Mouse (Mus musculus): ENCODE results near the gene Gpatch2. TPM values are rescaled to one million over a fixed set of nuclear protein-coding genes. Genes with fewer than 3 reads are reported as not detected.

Gene Gpatch2
- total RNA-seq, 2 experiments from 2014 or later: 22.9 to 26.3 TPM

DNA sequence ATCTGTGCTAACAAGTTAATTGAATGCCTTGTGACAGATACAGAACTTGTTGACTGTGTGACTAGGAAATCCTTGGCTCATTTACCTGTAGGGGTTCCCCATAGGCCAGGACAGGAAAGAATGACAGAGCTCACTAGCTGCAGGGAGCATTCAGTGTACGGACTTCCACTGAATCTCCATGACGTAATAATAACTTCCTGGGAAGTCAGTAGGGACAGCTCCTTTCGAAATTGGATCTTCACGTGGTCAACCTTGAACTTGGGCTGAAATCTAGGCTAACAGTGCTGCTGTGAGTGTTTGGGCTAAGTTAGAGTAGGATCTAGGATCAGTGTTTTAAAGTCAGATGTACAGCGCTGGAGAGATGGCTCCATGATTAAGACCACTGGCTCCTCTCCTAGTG lies 29.4 kb downstream of the Gpatch2 start:
- no peak for DNase-seq

GRCm38 (mm10) chr1:187250741-187251262 lies 35.5 kb downstream of the Gpatch2 start:
- DNase-seq: no peak

DNA sequence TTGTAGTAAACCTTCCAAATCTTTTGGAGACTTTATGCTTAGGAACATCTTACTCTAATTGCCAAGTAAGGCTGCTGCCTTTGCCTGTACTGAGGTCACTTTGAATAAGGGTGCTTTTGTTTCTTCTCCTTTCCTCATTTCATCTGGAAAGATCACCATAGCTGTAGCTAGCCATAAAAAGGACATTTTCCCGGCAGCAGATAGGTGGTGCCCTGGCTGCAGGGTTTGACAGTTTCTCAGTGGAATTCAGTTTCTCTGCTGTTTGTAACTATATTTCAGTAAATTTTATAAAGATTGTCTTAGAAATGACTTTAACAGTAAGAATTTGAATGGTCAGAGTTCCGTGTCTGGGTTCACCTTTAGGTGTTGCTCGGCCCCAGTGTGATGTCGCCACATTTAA lies 43.4 kb downstream of the Gpatch2 start:
- no peak for DNase-seq

GRCm38 (mm10) chr1:187267601-187268000 lies 52.3 kb downstream of the Gpatch2 start:
- no peak for DNase-seq

DNA sequence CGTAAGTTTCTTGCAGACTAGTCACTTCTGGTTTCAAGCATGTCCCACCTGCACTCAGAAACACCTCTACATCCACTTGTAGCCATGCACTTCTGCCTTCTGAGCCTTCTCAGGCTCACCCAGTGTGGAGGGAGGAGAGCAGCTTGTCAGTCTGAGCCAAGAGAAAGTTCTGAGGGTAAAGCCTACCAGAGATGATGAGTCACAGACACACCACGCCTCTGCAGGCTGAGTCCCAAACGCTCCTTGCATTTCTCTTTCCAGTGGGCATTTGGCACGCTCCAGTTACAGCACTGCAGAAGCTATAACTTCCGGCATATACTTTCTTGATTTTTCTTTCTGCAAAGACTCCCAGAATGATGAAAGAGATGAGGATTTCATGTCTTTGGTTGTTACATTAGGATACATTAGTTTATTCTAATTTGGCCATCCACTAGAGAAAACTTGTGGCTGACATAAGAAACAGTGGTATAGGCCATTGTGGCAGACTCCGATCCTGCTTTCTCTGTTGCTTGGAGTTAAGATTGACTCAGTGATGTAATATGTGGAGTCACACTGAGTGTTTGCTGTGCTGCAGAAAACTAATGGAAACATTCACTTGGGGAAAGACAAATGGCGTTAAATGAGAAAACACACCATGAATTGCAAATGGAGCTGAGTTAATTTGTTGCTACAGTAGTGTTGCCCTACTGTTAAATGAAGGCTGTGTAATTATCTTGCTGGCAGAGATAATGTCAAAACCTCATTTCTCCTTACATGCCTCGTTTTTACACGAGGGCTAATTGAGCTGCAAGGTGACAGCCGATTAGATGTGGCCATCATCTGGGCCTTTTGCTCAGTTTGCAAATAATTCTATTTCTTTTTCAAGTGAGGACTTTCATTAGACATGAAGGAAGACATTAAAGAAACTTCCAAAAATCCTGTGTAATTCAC lies 55.3 kb downstream of the Gpatch2 start:
- peak; percentile 44 to 63 for DNase-seq

GRCm38 (mm10) chr1:187277324-187277723 lies 62.0 kb downstream of the Gpatch2 start:
- peak in 1 of 2 experiments; percentile 42 for DNase-seq

DNA sequence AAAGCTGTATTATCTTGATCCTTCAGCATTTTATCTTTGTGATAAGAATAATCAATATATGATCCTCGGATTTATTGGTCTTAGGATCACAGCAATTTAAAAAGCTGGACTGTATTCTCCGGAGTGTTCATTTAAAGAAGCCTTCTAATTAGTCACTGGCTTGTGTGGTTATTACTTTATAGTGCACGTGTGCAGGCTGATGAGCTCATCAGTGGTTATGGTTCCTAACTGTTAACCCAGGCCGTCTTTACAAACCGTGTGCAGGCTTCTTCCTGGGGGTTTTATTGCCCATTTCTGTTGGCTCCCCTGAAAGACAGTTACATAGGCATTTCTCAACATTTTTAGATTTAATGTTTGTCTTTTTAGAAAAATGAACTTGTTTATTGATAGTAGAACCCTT lies 63.2 kb downstream of the Gpatch2 start:
- DNase-seq: no peak

- DNase-seq: no peak
These were observed 64.5 kb downstream of the Gpatch2 start for GRCm38 (mm10) chr1:187279776-187280175.

DNA sequence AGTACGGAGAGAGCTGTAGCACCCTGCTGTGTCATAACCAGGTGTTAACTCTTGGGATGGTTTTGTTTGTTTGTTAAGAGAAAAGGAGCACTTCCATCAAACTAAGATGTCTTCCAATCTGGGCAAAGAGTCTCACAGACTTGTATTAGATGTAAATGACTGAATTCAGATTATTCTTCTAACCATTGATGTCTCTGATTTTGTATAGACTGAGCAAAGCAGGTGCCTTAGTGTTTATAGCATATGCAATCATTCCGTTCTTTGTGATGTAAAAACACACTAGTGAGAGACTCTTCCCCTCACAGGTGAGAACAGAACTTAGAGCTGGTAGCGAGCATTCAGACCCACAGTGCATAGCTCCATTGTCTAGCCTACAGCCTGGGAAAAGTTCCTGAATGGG lies 67.0 kb downstream of the Gpatch2 start:
- no peak for DNase-seq

DNA sequence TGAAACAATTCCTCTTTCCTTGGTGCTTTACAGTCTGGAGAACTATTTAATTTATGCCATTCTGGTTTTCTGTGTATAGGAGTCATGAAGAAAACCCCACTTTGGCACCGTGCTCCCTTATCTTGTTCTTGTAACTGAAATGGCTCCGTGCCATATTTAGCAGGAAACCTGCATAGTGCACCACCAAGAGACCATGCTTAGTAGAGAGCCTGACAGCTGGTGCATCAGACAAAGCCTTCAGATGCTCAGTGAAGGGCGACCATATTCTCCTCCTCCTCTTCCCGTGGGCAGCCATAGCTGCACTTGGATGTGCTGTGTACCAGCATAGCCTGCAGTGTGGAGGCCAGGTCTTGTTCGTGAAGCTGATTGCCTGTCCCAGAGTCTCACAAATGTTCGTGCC lies 67.5 kb downstream of the Gpatch2 start:
- DNase-seq: no peak

GRCm38 (mm10) chr1:187285735-187286134 lies 70.4 kb downstream of the Gpatch2 start:
- peak; percentile 23 to 51 for DNase-seq

- no peak for DNase-seq
These were observed 71.1 kb downstream of the Gpatch2 start for GRCm38 (mm10) chr1:187286411-187286810.

- no peak for DNase-seq
These were observed 71.6 kb downstream of the Gpatch2 start for GRCm38 (mm10) chr1:187286924-187287323.

- DNase-seq: no peak
These were observed 74.9 kb downstream of the Gpatch2 start for GRCm38 (mm10) chr1:187290186-187290585.

GRCm38 (mm10) chr1:187291480-187292394 lies 76.4 kb downstream of the Gpatch2 start:
- DNase-seq: no peak

DNA sequence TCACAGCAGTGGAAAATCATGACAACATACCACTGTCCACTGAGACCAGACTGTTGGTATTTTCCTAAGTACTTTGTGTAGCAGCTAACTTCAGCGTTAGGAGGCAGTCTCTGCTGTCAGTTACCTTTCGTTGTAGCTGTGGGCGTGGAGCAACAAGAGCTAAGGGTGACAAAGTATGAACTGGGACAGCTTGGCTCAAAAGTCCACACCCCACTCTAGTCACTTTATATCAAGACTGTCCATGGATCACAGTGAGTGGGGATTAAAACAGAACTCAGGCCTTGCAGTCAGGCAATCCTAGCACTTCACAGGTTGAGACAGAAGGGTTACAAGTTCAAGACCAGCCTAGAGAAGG lies 77.1 kb downstream of the Gpatch2 start:
- DNase-seq: no peak

DNA sequence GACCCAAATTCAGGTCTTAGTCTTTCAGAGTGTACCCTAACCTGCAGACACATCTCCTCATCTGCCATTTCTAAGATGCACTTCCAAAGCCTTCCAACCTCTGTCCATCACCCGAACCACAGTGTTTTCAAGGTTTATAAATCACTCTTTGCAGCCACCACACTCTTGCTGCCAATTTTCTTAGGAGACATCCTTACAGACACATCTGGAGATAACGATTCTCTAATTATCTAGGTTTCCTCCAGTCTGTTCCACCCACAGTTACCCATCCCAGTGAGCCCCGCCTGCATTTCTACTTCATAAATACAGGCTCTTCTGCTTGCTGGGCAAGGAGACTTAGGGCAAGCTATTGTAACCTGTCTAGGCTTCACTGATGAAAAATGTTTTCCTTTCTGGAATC lies 77.9 kb downstream of the Gpatch2 start:
- DNase-seq: no peak

DNA sequence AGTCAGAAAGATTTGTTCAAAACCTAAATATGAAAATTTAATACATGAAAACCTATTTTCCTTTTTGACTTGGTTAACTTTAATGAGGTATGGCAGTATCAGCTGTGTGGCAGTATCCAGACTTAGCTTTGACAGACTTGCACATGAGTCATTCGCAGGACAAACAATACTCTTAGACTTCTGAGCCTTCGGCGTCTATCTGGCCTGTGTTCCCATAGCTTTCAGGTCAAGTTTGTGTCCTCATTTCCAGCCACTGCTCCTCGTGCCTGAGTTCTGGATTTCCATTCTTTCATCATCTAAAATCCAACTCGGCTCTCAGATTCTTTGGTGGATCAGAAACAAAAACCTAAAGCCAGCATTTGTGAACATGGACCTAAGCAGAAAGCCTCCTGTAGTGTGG lies 79.2 kb downstream of the Gpatch2 start:
- no peak for DNase-seq

DNA sequence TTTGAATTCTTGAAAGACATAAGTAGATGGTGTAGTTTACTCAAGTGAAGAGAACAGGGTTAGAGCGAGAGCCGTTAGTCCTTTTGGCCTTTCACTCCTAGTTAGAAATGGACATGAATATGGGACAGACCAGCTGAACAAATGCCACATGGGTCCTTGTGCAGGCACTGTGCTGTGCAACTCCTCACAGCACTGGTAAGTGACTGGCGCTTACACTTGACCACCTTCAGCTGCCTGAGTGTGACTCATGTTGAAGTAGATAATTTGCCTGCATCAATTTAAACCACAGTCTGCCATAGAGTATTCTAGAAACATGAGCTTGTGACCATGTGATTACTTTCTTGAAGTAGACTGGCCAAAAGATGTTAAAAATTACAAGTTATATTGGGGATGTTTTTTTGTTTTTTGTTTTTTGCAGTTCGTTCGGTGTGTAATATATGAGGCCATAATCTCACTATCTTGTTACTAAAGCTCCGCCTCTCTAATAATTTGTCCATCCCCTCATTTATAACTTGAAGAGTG lies 79.8 kb downstream of the Gpatch2 start:
- DNase-seq: no peak

GRCm38 (mm10) chr1:187295711-187296110 lies 80.4 kb downstream of the Gpatch2 start:
- no peak for DNase-seq

- no peak for DNase-seq
These were observed 83.9 kb downstream of the Gpatch2 start for GRCm38 (mm10) chr1:187299236-187299635.

DNA sequence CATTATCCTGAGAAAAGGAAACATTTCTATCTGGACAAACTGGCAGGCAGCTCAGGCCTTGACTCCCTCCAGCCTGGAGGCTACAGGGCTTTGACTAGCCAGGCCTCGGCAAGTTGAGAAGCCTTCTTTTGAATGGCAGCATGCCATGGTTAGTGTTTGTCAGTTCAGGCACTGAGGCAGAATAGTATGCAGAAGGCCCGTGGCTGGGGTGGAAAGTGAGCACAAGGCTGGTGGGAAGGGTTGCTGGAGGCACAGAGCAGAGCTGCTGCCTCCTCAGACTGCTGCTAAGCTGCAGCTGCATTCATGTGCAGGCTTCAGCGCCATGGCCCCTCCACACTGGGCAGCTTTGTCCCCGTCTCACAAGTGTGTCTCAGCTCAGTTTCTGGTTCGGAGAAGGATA lies 85.3 kb downstream of the Gpatch2 start:
- DNase-seq: no peak

- DNase-seq: no peak
These were observed 87.9 kb downstream of the Gpatch2 start for GRCm38 (mm10) chr1:187303221-187303620.

All from adrenal gland, postnatal 36 days (tissue).